Mouse (Mus musculus) MEL (cell line): ENCODE results near the gene Arhgef1.
A peak's percentile ranks its signal among the peaks of the same experiment; 100 is the strongest.

Experiments
- CTCF ChIP-seq, 3 experiments: IDR thresholded peaks in 2 of 3; conservative IDR thresholded peaks in 1 of 3; 2 replicates each; pipeline ENCODE4 v1.5.1; 2011 to 2012; ENCODE audit warnings: low read length in 3 of 3, low read depth in 2 of 3, mild to moderate bottlenecking in 2 of 3, improper control_type of control experiment in 1 of 3, inconsistent platforms in 1 of 3, mixed read lengths in 1 of 3, moderate library complexity in 1 of 3; ENCODE audit not compliant: control insufficient read depth in 1 of 3, insufficient read depth in 1 of 3, poor library complexity in 1 of 3, severe bottlenecking in 1 of 3
- EP300 ChIP-seq, 2 experiments: IDR thresholded peaks; 2 replicates each; pipeline ENCODE4 v1.6.1; 2011; ENCODE audit warnings: improper control_type of control experiment in 2 of 2, low read length in 2 of 2, low read depth in 1 of 2, mild to moderate bottlenecking in 1 of 2
- MAZ ChIP-seq: IDR thresholded peaks from 2 replicates; pipeline ENCODE4 v1.6.1; 2012; ENCODE audit warnings: low read depth, mild to moderate bottlenecking, inconsistent platforms, low read length, improper control_type of control experiment
- MEF2A ChIP-seq: IDR thresholded peaks from 2 replicates; pipeline ENCODE4 v1.6.1; 2014; ENCODE audit warnings: low read depth, mild to moderate bottlenecking, inconsistent platforms, low read length, improper control_type of control experiment; ENCODE audit not compliant: poor library complexity, insufficient replicate concordance, severe bottlenecking; ENCODE audit errors: extremely low read depth
- MYB ChIP-seq: IDR thresholded peaks from 2 replicates; pipeline ENCODE4 v1.6.1; 2011; ENCODE audit warnings: mild to moderate bottlenecking, low read depth, low read length, improper control_type of control experiment
- POLR2A ChIP-seq, 2 experiments: IDR thresholded peaks; 2 replicates each; pipeline ENCODE4 v1.6.1; 2011 to 2012; ENCODE audit warnings: low read length in 2 of 2, mild to moderate bottlenecking in 2 of 2, control low read depth in 1 of 2, improper control_type of control experiment in 1 of 2, low read depth in 1 of 2, moderate library complexity in 1 of 2; ENCODE audit not compliant: control insufficient read depth in 1 of 2, insufficient read depth in 1 of 2, poor library complexity in 1 of 2
- SMC3 ChIP-seq: IDR thresholded peaks from 2 replicates; pipeline ENCODE4 v1.6.1; 2011; ENCODE audit warnings: low read depth, low read length, improper control_type of control experiment
- TAL1 ChIP-seq: IDR thresholded peaks from 2 replicates; pipeline ENCODE4 v1.6.1; 2012; ENCODE audit warnings: mild to moderate bottlenecking, inconsistent platforms, low read length, moderate library complexity, mixed read lengths
- UBTF ChIP-seq: IDR thresholded peaks from 2 replicates; pipeline ENCODE4 v1.6.1; 2012; ENCODE audit warnings: low read depth, mild to moderate bottlenecking, inconsistent platforms, low read length, improper control_type of control experiment, moderate library complexity, borderline replicate concordance; ENCODE audit not compliant: insufficient read depth
- ZC3H11A ChIP-seq: IDR thresholded peaks from 2 replicates; pipeline ENCODE4 v1.6.1; 2012; ENCODE audit warnings: low read depth, mild to moderate bottlenecking, inconsistent platforms, low read length, improper control_type of control experiment
- ZKSCAN1 ChIP-seq: IDR thresholded peaks from 2 replicates; pipeline ENCODE4 v1.6.1; 2012; ENCODE audit warnings: low read depth, mild to moderate bottlenecking, inconsistent platforms, low read length, improper control_type of control experiment, moderate library complexity

DNA sequence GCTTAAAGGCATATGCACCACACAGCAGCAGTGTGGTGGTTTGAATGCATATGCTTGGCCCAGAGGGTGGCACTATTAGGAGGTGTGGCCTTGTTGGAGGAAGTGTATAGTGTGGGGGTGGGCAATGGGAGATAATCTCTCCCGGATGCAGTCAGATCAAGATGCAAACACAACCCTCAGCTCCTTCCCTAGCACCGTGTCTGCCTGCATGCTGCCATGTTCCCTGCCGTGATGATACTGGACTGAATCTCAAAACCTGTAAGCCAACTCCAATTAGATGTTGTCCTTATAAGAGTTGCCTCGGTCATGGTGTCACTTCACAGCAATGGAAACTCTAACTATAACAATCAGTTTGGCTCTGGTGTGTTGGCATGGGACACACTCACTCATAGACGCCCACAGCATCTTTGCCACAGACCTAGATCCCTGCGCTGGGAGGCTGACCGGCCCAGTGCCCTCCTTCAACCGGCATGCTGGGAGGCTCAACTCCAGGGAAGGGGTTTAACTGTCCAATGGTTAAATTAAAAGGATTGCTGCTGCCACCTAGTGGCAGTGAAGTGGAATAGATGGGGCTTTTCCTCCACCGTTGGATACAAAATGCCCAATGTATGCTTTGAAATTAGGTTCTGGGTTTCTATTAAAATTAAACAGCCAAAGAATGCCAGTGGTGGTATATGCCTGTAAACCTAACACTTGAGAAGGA, 72.3 kb downstream of the Arhgef1 start:
- TF ChIP-seq MAZ (no peak), ZC3H11A (peak; percentile 55), EP300 (IDR thresholded peaks at IDR 0.05; ENCODE audit: low read depth in 1 of 2, low read length in 2 of 2) (peak; percentile 52 to 70), POLR2A (IDR thresholded peaks at IDR 0.05; ENCODE audit: control insufficient read depth in 1 of 2, insufficient read depth in 1 of 2, low read depth in 1 of 2, low read length in 2 of 2, poor library complexity in 1 of 2) (peak; percentile 65 to 90; a peak in 3 of 4 replicates), CTCF (IDR thresholded peaks at IDR 0.05 in 2 of 3, conservative IDR thresholded peaks at IDR 0.05 in 1 of 3; ENCODE audit: control insufficient read depth in 1 of 3, insufficient read depth in 1 of 3, low read depth in 2 of 3, low read length in 3 of 3, poor library complexity in 1 of 3, severe bottlenecking in 1 of 3) (peak; percentile 50 to 87 (median 78)), MEF2A (no peak), MYB (no peak; the same call in 1 of the 2 replicates), ZKSCAN1 (no peak), UBTF (no peak), SMC3 (peak; percentile 66), TAL1 (no peak)
